Mouse (Mus musculus): ENCODE data around the gene Ceacam20. TPM values are rescaled to one million over a fixed set of nuclear protein-coding genes. Genes with fewer than 3 reads are reported as not detected.
"Not testable (repeated sequence)": the region's sequence is repeated elsewhere in the genome, so short reads cannot be mapped to it uniquely, and the experiment has no call there.

Ceacam20 gene
- polyA plus RNA-seq, 1 experiment: 84.7 TPM

GRCm38 (mm10) chr7:19945821-19946515 lies 19.2 kb upstream of the Ceacam20 start:
- 40% methylated on average over 13 of the region's 13 CpGs for WGBS
- no peak for DNase-seq (ENCODE audit: low read depth, low spot score)

DNA sequence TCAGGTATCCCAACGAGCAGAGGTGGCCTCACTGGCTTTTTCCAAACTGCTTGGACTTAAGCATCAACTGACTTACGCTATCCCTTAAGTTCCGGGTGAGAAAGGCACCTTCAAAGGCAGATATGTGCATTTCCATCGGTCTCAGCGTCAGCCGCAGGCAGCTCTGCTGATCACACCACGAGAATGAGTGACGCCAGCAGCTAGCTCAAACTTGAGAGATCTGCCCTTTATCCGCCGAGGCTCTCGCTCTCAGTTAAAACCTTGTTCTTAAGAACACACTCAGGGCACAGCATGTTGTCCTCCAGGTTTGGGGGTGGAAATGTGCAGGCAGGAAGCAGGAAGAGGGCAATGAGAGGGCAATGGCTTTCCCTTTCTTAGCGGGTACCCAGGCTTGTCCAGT lies 16.3 kb upstream of the Ceacam20 start:
- DNase-seq (ENCODE audit: low read depth, low spot score): no peak
- WGBS: 89% methylated on average over 12 of the region's 12 CpGs

- DNase-seq (ENCODE audit: low read depth, low spot score): no peak
- 52% methylated on average over 10 of the region's 10 CpGs for WGBS
Measured at GRCm38 (mm10) chr7:19949996-19950395, 15.2 kb upstream of the Ceacam20 start.

GRCm38 (mm10) chr7:19950589-19950988 lies 14.6 kb upstream of the Ceacam20 start, which contains the start of gene Igsf23:
Gene Igsf23 (minus strand): TSS chr7:19950756.
- 37% methylated on average over 9 of the region's 9 CpGs for WGBS
- DNase-seq (ENCODE audit: low read depth, low spot score): no peak

DNA sequence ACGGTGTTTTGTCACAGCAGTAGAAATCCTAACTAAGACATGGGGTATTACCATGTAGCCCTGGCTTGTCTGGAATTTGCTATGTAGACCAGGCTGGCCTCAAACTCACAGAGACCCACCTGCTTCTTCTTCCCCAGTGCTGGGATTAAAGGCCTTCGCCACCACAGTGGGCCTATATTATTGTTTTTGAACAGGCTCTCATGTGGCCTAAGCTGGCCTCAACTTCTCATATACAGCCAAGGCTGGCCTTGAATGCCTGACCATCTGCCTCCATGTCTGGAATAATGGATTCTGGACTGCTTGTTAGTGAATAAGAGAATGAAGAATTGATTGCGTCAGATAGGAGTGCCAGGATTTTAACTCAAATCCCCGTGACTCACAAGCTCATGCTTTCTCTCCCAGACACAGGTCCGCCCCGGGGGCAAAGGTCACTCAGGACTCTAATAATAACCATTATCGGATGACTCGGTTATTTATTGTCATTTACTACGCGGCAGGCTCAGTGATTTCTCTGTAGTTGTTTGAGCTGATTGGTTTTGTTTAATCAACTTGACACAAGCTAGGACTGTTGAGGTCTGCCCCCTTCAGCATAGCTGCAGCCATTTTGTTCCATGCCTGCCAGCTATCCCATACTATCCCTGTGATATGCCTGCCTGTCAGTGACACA lies 12.8 kb upstream of the Ceacam20 start:
- no peak for DNase-seq (ENCODE audit: low read depth, low spot score)

DNA sequence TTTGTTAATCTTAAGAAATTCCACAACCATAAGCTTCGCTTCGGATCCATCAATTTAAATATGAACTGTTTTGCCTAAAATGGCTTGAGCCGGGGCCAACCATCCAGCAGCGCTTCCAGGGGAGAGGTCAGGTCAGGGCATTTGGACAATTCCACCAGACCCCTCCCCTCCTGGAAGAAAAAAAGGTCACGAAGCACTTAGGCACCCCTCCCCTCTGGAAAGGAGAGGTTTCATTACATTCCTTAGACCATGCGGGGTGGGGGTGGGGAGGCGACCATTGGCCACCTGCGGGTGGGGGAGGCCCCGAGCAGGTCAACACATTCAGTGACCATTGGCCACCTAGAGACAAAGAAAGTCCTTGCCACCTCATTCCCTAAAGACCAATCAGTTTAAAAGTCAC lies 12.2 kb upstream of the Ceacam20 start:
- 63% methylated on average over 9 of the region's 9 CpGs for WGBS
- no peak for DNase-seq (ENCODE audit: low read depth, low spot score)

More for the DNA sequence above, 12.8 kb upstream of the Ceacam20 start:
- WGBS: 56% methylated on average over 10 of the region's 10 CpGs

GRCm38 (mm10) chr7:19955861-19956260 lies 9.4 kb upstream of the Ceacam20 start:
- no peak for DNase-seq (ENCODE audit: low read depth, low spot score)

DNA sequence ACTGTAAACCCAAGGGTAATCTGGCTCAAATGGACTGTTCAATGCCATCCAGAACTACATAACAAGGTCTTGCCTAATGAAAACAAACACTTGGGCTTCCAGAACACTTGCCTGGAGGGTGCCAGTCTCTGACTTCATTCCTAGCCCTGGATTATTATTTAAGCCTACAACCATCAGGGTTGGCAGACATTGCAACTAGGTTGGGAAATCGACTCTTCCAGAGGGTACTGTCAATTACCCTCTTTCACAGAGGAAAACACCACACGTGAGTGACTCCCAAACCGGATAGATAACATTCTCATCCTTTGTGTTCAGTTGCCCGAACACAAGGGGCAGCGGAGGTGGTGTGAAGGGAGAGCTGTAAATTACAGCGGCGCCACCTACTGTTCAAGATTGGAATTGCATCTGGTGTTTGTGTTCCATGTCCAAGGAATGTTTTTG lies 8.9 kb upstream of the Ceacam20 start:
- 1% methylated on average over 7 of the region's 7 CpGs for WGBS
- no peak for DNase-seq (ENCODE audit: low read depth, low spot score)

More at GRCm38 (mm10) chr7:19955861-19956260, 9.4 kb upstream of the Ceacam20 start:
- 74% methylated on average over 4 of the region's 4 CpGs for WGBS

DNA sequence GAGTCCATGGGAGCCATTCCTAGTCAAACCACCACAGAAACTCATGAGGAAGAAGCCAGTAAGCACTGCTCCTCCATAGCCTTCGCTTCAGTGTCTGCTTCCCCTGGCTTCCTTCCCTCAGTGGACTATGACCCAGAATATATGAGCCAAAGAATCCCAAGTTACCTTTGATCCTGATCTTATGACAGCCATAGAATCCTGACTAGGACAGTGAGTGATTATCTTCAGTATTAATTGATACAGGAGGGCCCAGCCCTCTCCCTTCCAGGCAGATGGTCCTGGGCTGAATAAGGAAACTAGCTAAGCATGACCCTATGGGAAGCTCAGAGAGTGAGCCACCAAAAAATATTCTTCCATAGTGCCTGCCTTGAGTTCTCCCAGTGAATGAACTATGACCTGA lies 2.8 kb upstream of the Ceacam20 start:
- 30% methylated on average over 1 of the region's 1 CpGs for WGBS
- no peak for DNase-seq (ENCODE audit: low read depth, low spot score)

DNA sequence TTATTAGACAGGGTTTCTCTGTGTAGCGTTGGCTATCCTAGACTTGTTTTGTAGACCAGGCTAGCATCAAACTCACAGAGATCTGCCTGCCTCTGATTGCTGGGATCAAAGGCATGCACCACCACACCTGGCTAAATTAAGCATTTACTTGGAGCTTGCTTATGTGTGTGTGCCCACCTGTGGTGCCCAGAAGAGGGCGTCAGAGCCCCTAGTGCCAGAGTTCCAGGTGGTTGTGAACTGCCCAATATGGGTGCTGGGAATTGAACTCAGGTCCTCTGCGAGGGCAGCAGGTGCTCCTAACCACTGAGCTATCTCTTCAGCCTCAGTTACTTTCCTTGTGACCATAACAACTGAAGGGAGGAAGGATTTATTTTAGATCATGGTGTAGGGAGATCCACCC lies 3.9 kb downstream of the Ceacam20 start:
- 81% methylated on average over 3 of the region's 3 CpGs for WGBS
- DNase-seq (ENCODE audit: low read depth, low spot score): no peak

- 95% methylated on average over 4 of the region's 4 CpGs for WGBS
- no peak for DNase-seq (ENCODE audit: low read depth, low spot score)
Measured at GRCm38 (mm10) chr7:19969541-19970090, 4.4 kb downstream of the Ceacam20 start.

DNA sequence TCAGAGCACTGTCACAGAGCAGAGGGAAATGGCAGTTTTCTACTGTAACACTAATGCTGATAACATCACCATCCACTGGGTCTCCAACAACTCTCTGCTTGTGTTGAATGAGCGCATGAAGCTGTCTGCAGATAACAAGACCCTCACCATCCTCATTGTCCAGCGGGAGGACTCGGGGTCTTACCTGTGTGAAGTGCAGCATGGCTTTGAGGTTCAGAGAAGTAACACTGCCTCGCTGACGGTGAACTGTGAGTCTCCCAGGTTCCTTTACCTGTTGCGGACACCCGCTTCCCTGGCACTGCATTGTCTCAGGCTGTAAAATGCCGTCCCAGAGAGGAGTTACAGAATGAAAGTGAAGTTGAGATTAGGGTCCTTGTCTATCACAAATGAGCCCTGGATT lies 5.0 kb downstream of the Ceacam20 start:
- DNase-seq (ENCODE audit: low read depth, low spot score): no peak
- 95% methylated on average over 8 of the region's 8 CpGs for WGBS

- WGBS: 54% methylated on average over 4 of the region's 4 CpGs
- DNase-seq (ENCODE audit: low read depth, low spot score): no peak
Measured at GRCm38 (mm10) chr7:19971516-19971915, 6.3 kb downstream of the Ceacam20 start.

- not testable (repeated sequence) for DNase-seq (ENCODE audit: low read depth, low spot score)
- 69% methylated on average over 8 of the region's 8 CpGs for whole genome bisulfite sequencing
Measured at GRCm38 (mm10) chr7:19991165-19991564, 26.0 kb downstream of the Ceacam20 start, which contains the start of gene Nlrp9b. Gene Nlrp9b (plus strand): TSS chr7:19991465.

DNA sequence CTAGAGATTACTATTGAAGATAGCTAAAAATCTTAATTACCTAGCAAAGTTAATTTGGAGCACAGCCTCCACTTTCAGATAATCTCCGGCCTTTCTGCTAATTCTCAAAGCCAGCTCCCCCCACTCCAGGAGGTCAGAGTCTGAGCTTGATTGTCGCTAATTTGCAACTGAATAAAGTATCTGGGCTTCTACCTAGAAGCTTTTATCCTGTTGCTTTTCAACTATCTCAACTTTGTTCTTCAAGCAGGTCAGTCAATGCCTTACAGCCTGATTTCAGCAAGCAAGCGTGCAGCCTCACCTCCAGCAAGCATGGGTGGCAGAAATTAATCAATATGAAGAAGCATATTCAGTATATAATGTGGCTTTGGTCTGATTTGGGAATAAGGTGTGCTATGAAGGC lies 31.5 kb downstream of the Ceacam20 start:
- WGBS: 81% methylated on average over 3 of the region's 3 CpGs
- DNase-seq (ENCODE audit: low read depth, low spot score): not testable (repeated sequence)

- DNase-seq (ENCODE audit: low read depth, low spot score): no peak
- WGBS: 64% methylated on average over 2 of the region's 2 CpGs
Measured at GRCm38 (mm10) chr7:20009987-20010386, 44.8 kb downstream of the Ceacam20 start.

Other genes with a start within 250 kb of the Ceacam20 start
- 97.8 and 115 TPM in 2 replicates for gene Tomm40, start 250.0 kb upstream of the Ceacam20 start, polyA plus RNA-seq (2012; rRNA removed)
- gene Nectin2, start 214.9 kb upstream of the Ceacam20 start, polyA plus RNA-seq (2012; rRNA removed): 132 and 182 TPM in 2 replicates
- gene Bcam, start 194.4 kb upstream of the Ceacam20 start, polyA plus RNA-seq (2012; rRNA removed): 27.0 and 28.4 TPM in 2 replicates
- 78.4 and 107 TPM in 2 replicates for gene Cblc, start 168.6 kb upstream of the Ceacam20 start, polyA plus RNA-seq (2012; rRNA removed)
- gene Bcl3, start 142.6 kb upstream of the Ceacam20 start, polyA plus RNA-seq (2012; rRNA removed): 94.9 and 95.0 TPM in 2 replicates
- gene Gm19345, start 113.4 kb upstream of the Ceacam20 start, polyA plus RNA-seq (2012; rRNA removed): 0.19 and 0.25 TPM in 2 replicates
- 0.47 and 0.66 TPM in 2 replicates for gene Ceacam16, start 104.1 kb upstream of the Ceacam20 start, polyA plus RNA-seq (2012; rRNA removed)
- gene Ceacam19, start 77.4 kb upstream of the Ceacam20 start, polyA plus RNA-seq (2012; rRNA removed): 0.03 and 0.07 TPM in 2 replicates
- 8.8 and 13.4 TPM in 2 replicates for gene Pvr, start 44.3 kb upstream of the Ceacam20 start, polyA plus RNA-seq (2012; rRNA removed)
- gene Igsf23, start 14.7 kb upstream of the Ceacam20 start, polyA plus RNA-seq (2012; rRNA removed): 78.1 and 116 TPM in 2 replicates
- 9.1 and 17.9 TPM in 2 replicates for gene Nlrp9b, start 26.1 kb downstream of the Ceacam20 start, polyA plus RNA-seq (2012; rRNA removed)
- gene Vmn1r91, start 134.3 kb downstream of the Ceacam20 start, polyA plus RNA-seq (2012; rRNA removed): 0.08 and 0.12 TPM in 2 replicates
- gene Gm16442, start 157.2 kb downstream of the Ceacam20 start, polyA plus RNA-seq (2012; rRNA removed): not detected in 2 replicates
- gene Vmn1r93, start 173.7 kb downstream of the Ceacam20 start, polyA plus RNA-seq (2012; rRNA removed): not detected in 2 replicates
- gene Vmn1r94, start 203.0 kb downstream of the Ceacam20 start, polyA plus RNA-seq (2012; rRNA removed): not detected in 2 replicates
- gene Vmn1r95, start 228.3 kb downstream of the Ceacam20 start, polyA plus RNA-seq (2012; rRNA removed): not detected in 2 replicates
- gene Gm6164, start 240.2 kb downstream of the Ceacam20 start, polyA plus RNA-seq (2012; rRNA removed): not detected in 2 replicates

Measured in large intestine, adult 2 months (tissue).